Mouse (Mus musculus) Muller cell, postnatal 12 days (primary cell): ENCODE results near the gene Mfsd11.
A peak's percentile ranks its signal among the peaks of the same experiment; 100 is the strongest.
"Not testable (repeated sequence)": the region's sequence is repeated elsewhere in the genome, so short reads cannot be mapped to it uniquely, and the experiment has no call there.

ENCODE experiments used
- DNase-seq: peaks from one replicate; pipeline ENCODE4 v3.0.0-alpha.2; 2015; ENCODE audit errors: inconsistent ontology term

The Mfsd11 gene

GRCm38 (mm10) chr11:116881440-116881839 lies 29.2 kb downstream of the Mfsd11 start:
- DNase-seq: no peak

- DNase-seq: no peak
Measured at GRCm38 (mm10) chr11:116882446-116882845, 30.2 kb downstream of the Mfsd11 start.

- DNase-seq: no peak
Measured at GRCm38 (mm10) chr11:116884061-116884460, 31.8 kb downstream of the Mfsd11 start.

GRCm38 (mm10) chr11:116885275-116886151 lies 33.3 kb downstream of the Mfsd11 start:
- peak; percentile 84 for DNase-seq

- DNase-seq: no peak
Measured at GRCm38 (mm10) chr11:116887136-116887535, 34.9 kb downstream of the Mfsd11 start.

- no peak for DNase-seq
Measured at GRCm38 (mm10) chr11:116893532-116894442, 41.5 kb downstream of the Mfsd11 start.

GRCm38 (mm10) chr11:116895402-116895801 lies 43.2 kb downstream of the Mfsd11 start:
- DNase-seq: no peak

GRCm38 (mm10) chr11:116899247-116899646 lies 47.0 kb downstream of the Mfsd11 start:
- no peak for DNase-seq

- DNase-seq: not testable (repeated sequence)
Measured at GRCm38 (mm10) chr11:116902588-116902987, 50.3 kb downstream of the Mfsd11 start.

GRCm38 (mm10) chr11:116905741-116906456 lies 53.7 kb downstream of the Mfsd11 start:
- DNase-seq: peak; percentile 27

- DNase-seq: no peak
Measured at GRCm38 (mm10) chr11:116913573-116913972, 61.3 kb downstream of the Mfsd11 start.

GRCm38 (mm10) chr11:116914267-116914885 lies 62.1 kb downstream of the Mfsd11 start:
- no peak for DNase-seq

- no peak for DNase-seq
Measured at GRCm38 (mm10) chr11:116915241-116915640, 63.0 kb downstream of the Mfsd11 start.

- DNase-seq: no peak
Measured at GRCm38 (mm10) chr11:116917361-116917760, 65.1 kb downstream of the Mfsd11 start.

- DNase-seq: peak; percentile 81
Measured at GRCm38 (mm10) chr11:116918323-116919185, 66.3 kb downstream of the Mfsd11 start, which contains the start of gene Mgat5b. Gene Mgat5b (plus strand): TSS chr11:116918863.

GRCm38 (mm10) chr11:116919186-116920020 lies 67.2 kb downstream of the Mfsd11 start:
- no peak for DNase-seq

- no peak for DNase-seq
Measured at GRCm38 (mm10) chr11:116920746-116921145, 68.5 kb downstream of the Mfsd11 start.

- peak; percentile 73 for DNase-seq
Measured at GRCm38 (mm10) chr11:116922058-116922457, 69.8 kb downstream of the Mfsd11 start.
